Mouse (Mus musculus): ENCODE results near the gene Fut8.

The Fut8 gene

GRCm38 (mm10) chr12:77305502-77305901 is 67.6 kb downstream of the Fut8 start:
- DNase-seq (ENCODE audit: low read depth, low spot score): no peak

- DNase-seq (ENCODE audit: low read depth, low spot score): no peak
Observed at GRCm38 (mm10) chr12:77306759-77307314, 68.9 kb downstream of the Fut8 start.

GRCm38 (mm10) chr12:77309507-77309906 is 71.6 kb downstream of the Fut8 start:
- no peak for DNase-seq (ENCODE audit: low read depth, low spot score)

- no peak for DNase-seq (ENCODE audit: low read depth, low spot score)
Observed at GRCm38 (mm10) chr12:77313502-77313901, 75.6 kb downstream of the Fut8 start.

GRCm38 (mm10) chr12:77324142-77324541 is 86.2 kb downstream of the Fut8 start:
- DNase-seq (ENCODE audit: low read depth, low spot score): no peak

- DNase-seq (ENCODE audit: low read depth, low spot score): no peak
Observed at GRCm38 (mm10) chr12:77346521-77346920, 108.6 kb downstream of the Fut8 start.

GRCm38 (mm10) chr12:77349543-77349942 is 111.6 kb downstream of the Fut8 start:
- DNase-seq (ENCODE audit: low read depth, low spot score): no peak

GRCm38 (mm10) chr12:77415720-77416119 is 177.8 kb downstream of the Fut8 start:
- no peak for DNase-seq (ENCODE audit: low read depth, low spot score)

- no peak for DNase-seq (ENCODE audit: low read depth, low spot score)
Observed at GRCm38 (mm10) chr12:77421667-77422393, 183.9 kb downstream of the Fut8 start.

- no peak for DNase-seq (ENCODE audit: low read depth, low spot score)
Observed at GRCm38 (mm10) chr12:77426093-77426492, 188.2 kb downstream of the Fut8 start.

GRCm38 (mm10) chr12:77428165-77428564 is 190.2 kb downstream of the Fut8 start:
- DNase-seq (ENCODE audit: low read depth, low spot score): no peak

- no peak for DNase-seq (ENCODE audit: low read depth, low spot score)
Observed at GRCm38 (mm10) chr12:77429381-77429780, 191.5 kb downstream of the Fut8 start.

GRCm38 (mm10) chr12:77436733-77437132 is 198.8 kb downstream of the Fut8 start:
- no peak for DNase-seq (ENCODE audit: low read depth, low spot score)

- DNase-seq (ENCODE audit: low read depth, low spot score): no peak
Observed at GRCm38 (mm10) chr12:77450816-77451215, 212.9 kb downstream of the Fut8 start.

GRCm38 (mm10) chr12:77466178-77466577 is 228.3 kb downstream of the Fut8 start:
- DNase-seq (ENCODE audit: low read depth, low spot score): no peak

GRCm38 (mm10) chr12:77479931-77480330 is 242.0 kb downstream of the Fut8 start:
- DNase-seq (ENCODE audit: low read depth, low spot score): no peak

GRCm38 (mm10) chr12:77481153-77481552 is 243.2 kb downstream of the Fut8 start:
- DNase-seq (ENCODE audit: low read depth, low spot score): no peak

- DNase-seq (ENCODE audit: low read depth, low spot score): no peak
Observed at GRCm38 (mm10) chr12:77481799-77482198, 243.9 kb downstream of the Fut8 start.

GRCm38 (mm10) chr12:77483180-77483855 is 245.4 kb downstream of the Fut8 start:
- DNase-seq (ENCODE audit: low read depth, low spot score): peak; percentile 74

GRCm38 (mm10) chr12:77484761-77485160 is 246.8 kb downstream of the Fut8 start:
- no peak for DNase-seq (ENCODE audit: low read depth, low spot score)

- no peak for DNase-seq (ENCODE audit: low read depth, low spot score)
Observed at GRCm38 (mm10) chr12:77491478-77491877, 253.6 kb downstream of the Fut8 start.

- DNase-seq (ENCODE audit: low read depth, low spot score): no peak
Observed at GRCm38 (mm10) chr12:77495781-77496180, 257.9 kb downstream of the Fut8 start.

- no peak for DNase-seq (ENCODE audit: low read depth, low spot score)
Observed at GRCm38 (mm10) chr12:77498153-77498552, 260.2 kb downstream of the Fut8 start.
